In the genomic region with DNA sequence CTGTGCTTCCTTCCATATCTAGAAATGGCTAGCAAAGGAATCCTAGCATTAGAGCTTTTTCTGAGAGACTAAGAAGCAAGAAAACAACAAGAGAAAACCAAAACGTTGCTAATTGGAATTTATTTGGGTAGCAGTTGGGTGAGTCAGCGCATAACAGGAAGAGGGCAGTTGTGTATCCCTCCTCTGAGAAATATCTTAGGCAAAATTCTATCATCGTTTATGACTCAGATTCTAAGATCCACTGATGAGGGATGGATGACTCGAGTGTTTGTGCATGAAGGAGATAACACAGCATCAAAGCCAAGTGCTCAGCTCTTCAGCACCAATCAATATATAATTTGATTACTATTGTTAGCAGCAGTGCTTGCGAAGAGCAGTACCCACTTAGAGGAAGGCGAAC, we compare ENCODE assay signal across 26 mouse cellular contexts. TPM values are rescaled to one million over a fixed set of nuclear protein-coding genes. Genes with fewer than 3 reads are reported as not detected.
A peak's percentile ranks its signal among the peaks of the same experiment; 100 is the strongest.
DNase-seq lines count a peak whose midpoint lies in the region; ATAC-seq and TF ChIP-seq lines count a peak whose summit lies in the region.
"Had no signal": no experiment of that assay in that cellular context is flagged by ENCODE, and none has a peak within 500 bp of the region (broad histone marks: within the 10 kb centered on the region; RNA-seq: fewer than 3 reads in every experiment).

No protein-coding gene starts in this region.

- ATAC-seq in megakaryocyte, adult 5-6 weeks (ENCODE audit: poor library complexity, severe bottlenecking): no peak
- ATAC-seq: forebrain, embryonic 14.5 days; hindbrain, embryonic 16.5 days had no signal

- peaks cover 53% of the 10 kb centered on the region for H3K4me1 ChIP-seq in bone marrow macrophage, adult 2 months (ENCODE audit: control insufficient read depth, insufficient read depth, low read length)
- peaks cover 2% of the 10 kb centered on the region; the same call in 1 of the 2 replicates for H3K4me1 ChIP-seq in olfactory bulb, adult 2 months (ENCODE audit: control insufficient read depth, insufficient read depth, low read length)
- H3K4me1 ChIP-seq: hindbrain, embryonic 12.5 days had no signal

- TF ChIP-seq POLR2A in bone marrow macrophage, adult 2 months (IDR thresholded peaks at IDR 0.05; ENCODE audit: borderline replicate concordance, low read depth, low read length): no peak
- no peak for TF ChIP-seq POLR2A in olfactory bulb, adult 2 months (IDR thresholded peaks at IDR 0.05; ENCODE audit: insufficient read depth, low read depth, low read length)

- H3K36me3 ChIP-seq in C2C12 (ENCODE audit: control insufficient read depth, insufficient read depth): no peaks in the 10 kb centered on the region
- H3K36me3 ChIP-seq: embryonic facial prominence, embryonic 15.5 days; forebrain, embryonic 10.5 days; heart, embryonic 10.5 days; hindbrain, embryonic 12.5 days had no signal

- peak; percentile 3 to 23 for DNase-seq in left cerebral cortex, postnatal 25 days (ENCODE audit: low spot score in 2 of 2)
- no peak for DNase-seq in left cerebral cortex, adult 8-10 months (ENCODE audit: low spot score in 2 of 2)
- no peak for DNase-seq in neural tube, embryonic 10.5 days (ENCODE audit: extremely low spot score, low spot score)
- no peak for DNase-seq in testis, postnatal 14 days (ENCODE audit: low spot score)
- DNase-seq: adrenal gland, adult 8-10 months; adrenal gland, postnatal 36 days; B cell, adult 2 months; cerebellum, adult 11-12 months; cerebellum, adult 9-10 months; cerebellum, postnatal 36 days; embryo, embryonic 11 days; gastrocnemius, postnatal 10 days; heart, adult 18-20 months; heart, postnatal 10 days; heart, postnatal 4 days had no signal

- no peaks in the 10 kb centered on the region for H3K27me3 ChIP-seq in C2C12 (ENCODE audit: control insufficient read depth, insufficient read depth, insufficient read length)
- H3K27me3 ChIP-seq: embryonic facial prominence, embryonic 15.5 days; hindbrain, embryonic 12.5 days had no signal

- peak overlapping the region; percentile 73 for H3K27ac ChIP-seq in bone marrow macrophage, adult 2 months (ENCODE audit: insufficient read depth, low read depth, low read length)
- H3K27ac ChIP-seq in olfactory bulb, adult 2 months (ENCODE audit: insufficient read depth, low read depth, low read length): peak overlapping the region; percentile 67; the same call in 1 of the 2 replicates
- H3K27ac ChIP-seq: embryonic facial prominence, embryonic 15.5 days; forebrain, embryonic 10.5 days; heart, embryonic 10.5 days; hindbrain, embryonic 12.5 days had no signal

- no peak overlapping the region for H3ac ChIP-seq in C2C12 (ENCODE audit: control insufficient read depth, insufficient read length, low read depth)

- no peaks in the 10 kb centered on the region for H3K79me3 ChIP-seq in C2C12 (ENCODE audit: low read depth)

- TF ChIP-seq CTCF in C2C12 (IDR thresholded peaks at IDR 0.05; ENCODE audit: control insufficient read depth, insufficient read depth, insufficient read length): no peak
- no peak for TF ChIP-seq CTCF in bone marrow macrophage, adult 2 months (IDR thresholded peaks at IDR 0.05; ENCODE audit: low read depth, low read length)
- TF ChIP-seq CTCF in olfactory bulb, adult 2 months (IDR thresholded peaks at IDR 0.05; ENCODE audit: insufficient read depth, low read depth, low read length): no peak

- 48% methylated on average over 6 of the region's 6 CpGs for WGBS in olfactory bulb, adult 2 months

- H3K4me3 ChIP-seq in C2C12 (ENCODE audit: insufficient read depth, poor library complexity, severe bottlenecking): no peak overlapping the region
- peak overlapping the region; percentile 21; the same call in 1 of the 2 replicates for H3K4me3 ChIP-seq in bone marrow macrophage, adult 2 months (ENCODE audit: insufficient read depth, low read length)
- no peak overlapping the region for H3K4me3 ChIP-seq in olfactory bulb, adult 2 months (ENCODE audit: insufficient read depth, low read depth, low read length)
- H3K4me3 ChIP-seq: embryonic facial prominence, embryonic 15.5 days; erythroblast, embryonic 14.5 days; forebrain, embryonic 10.5 days; heart, embryonic 10.5 days; hindbrain, embryonic 12.5 days had no signal

- intact Hi-C loops in left cerebral cortex, postnatal 25 days (cut with DNase I): no loop called here

- no peaks in the 10 kb centered on the region for H3K79me2 ChIP-seq in C2C12 (ENCODE audit: control insufficient read depth, insufficient read depth)

TF ChIP-seq in C2C12, 6 proteins besides CTCF, POLR2A, EP300 and RAD21:
- no peak for TF ChIP-seq USF1 (IDR thresholded peaks at IDR 0.05; ENCODE audit: low read depth)
- peak; percentile 35 for TF ChIP-seq FOSL1 (IDR thresholded peaks at IDR 0.05; ENCODE audit: insufficient read depth, low read length, poor library complexity, severe bottlenecking)

RNA-seq across cellular contexts. Expression of a gene that starts 21.8 kb away (rescaled TPM):
- 10 to 100 TPM; 15.2 to 17.4 TPM for total RNA-seq in left cerebral cortex, postnatal 25 days (2021)
- total RNA-seq in left cerebral cortex, adult 8-10 months (2022): 10 to 100 TPM; 22.3 to 28.5 (median 23.2) TPM
- polyA plus RNA-seq in C2C12 (2012; fragmentation: generic; extraction: Trizol): 0.07 TPM
- polyA plus RNA-seq in bone marrow macrophage, adult 2 months (2012; ENCODE audit: insufficient read depth, insufficient read length, missing spikeins): 55.9 and 64.3 TPM in 2 replicates
- 44.5 and 149 TPM in 2 replicates for polyA plus RNA-seq in olfactory bulb, adult 2 months (2012; ENCODE audit: insufficient read depth, insufficient read length, low replicate concordance, missing spikeins)
- total RNA-seq in megakaryocyte, adult 5-6 weeks (2015): 1.2 and 1.8 TPM in 2 replicates
- total RNA-seq in megakaryocyte, adult 5-6 weeks (2017): 2.5 and 3.4 TPM in 2 replicates

Comparison
In these comparisons a context has a peak if more than half of its experiments do, and no peak if none do; other contexts are left out.
1. DNase-seq: peak in left cerebral cortex, postnatal 25 days (2 of 2); none in left cerebral cortex, adult 8-10 months (0 of 2), neural tube, embryonic 10.5 days (single experiment) and testis, postnatal 14 days (single experiment).